Mouse (Mus musculus) erythroblast, embryonic 14.5 days (primary cell): ENCODE data around the gene Tm7sf3. TPM values are rescaled to one million over a fixed set of nuclear protein-coding genes. Genes with fewer than 3 reads are reported as not detected.
A peak's percentile ranks its signal among the peaks of the same experiment; 100 is the strongest.

Experiments
- H3K27me3 ChIP-seq: 2 replicates; pipeline ENCODE4 v1.6.1; 2012; ENCODE audit warnings: inconsistent platforms; ENCODE audit not compliant: control insufficient read depth
- H3K36me3 ChIP-seq: 2 replicates; pipeline ENCODE4 v1.6.1; 2012; ENCODE audit warnings: mild to moderate bottlenecking, inconsistent platforms; ENCODE audit not compliant: control insufficient read depth
- H3K4me1 ChIP-seq: 2 replicates; pipeline ENCODE4 v1.6.1; 2012; ENCODE audit warnings: inconsistent platforms; ENCODE audit not compliant: control insufficient read depth
- H3K4me3 ChIP-seq: replicated peaks from 2 replicates; pipeline ENCODE3; 2012; ENCODE audit warnings: moderate library complexity, mild to moderate bottlenecking, inconsistent platforms
- H3K9me3 ChIP-seq: 2 replicates; pipeline ENCODE4 v1.6.1; 2012; ENCODE audit warnings: low read length, inconsistent platforms, mixed read lengths; ENCODE audit not compliant: control insufficient read depth
- GATA1 ChIP-seq: IDR thresholded peaks from 2 replicates; pipeline ENCODE4 v1.6.1; 2012; ENCODE audit warnings: low read length, inconsistent platforms, mixed read lengths
- TAL1 ChIP-seq: IDR thresholded peaks from 3 replicates; pipeline ENCODE4 v1.6.1; 2012; ENCODE audit warnings: low read length, inconsistent platforms, mixed read lengths
- polyA plus RNA-seq: library from polyadenylated mRNA; stranded (reverse); fragments of >175 nt; gene quantifications from 2 replicates; pipeline ENCODE4 v1.2.3, GENCODE M21; 2012

Gene Tm7sf3
- polyA plus RNA-seq, 1 experiment: 0.97 TPM

DNA sequence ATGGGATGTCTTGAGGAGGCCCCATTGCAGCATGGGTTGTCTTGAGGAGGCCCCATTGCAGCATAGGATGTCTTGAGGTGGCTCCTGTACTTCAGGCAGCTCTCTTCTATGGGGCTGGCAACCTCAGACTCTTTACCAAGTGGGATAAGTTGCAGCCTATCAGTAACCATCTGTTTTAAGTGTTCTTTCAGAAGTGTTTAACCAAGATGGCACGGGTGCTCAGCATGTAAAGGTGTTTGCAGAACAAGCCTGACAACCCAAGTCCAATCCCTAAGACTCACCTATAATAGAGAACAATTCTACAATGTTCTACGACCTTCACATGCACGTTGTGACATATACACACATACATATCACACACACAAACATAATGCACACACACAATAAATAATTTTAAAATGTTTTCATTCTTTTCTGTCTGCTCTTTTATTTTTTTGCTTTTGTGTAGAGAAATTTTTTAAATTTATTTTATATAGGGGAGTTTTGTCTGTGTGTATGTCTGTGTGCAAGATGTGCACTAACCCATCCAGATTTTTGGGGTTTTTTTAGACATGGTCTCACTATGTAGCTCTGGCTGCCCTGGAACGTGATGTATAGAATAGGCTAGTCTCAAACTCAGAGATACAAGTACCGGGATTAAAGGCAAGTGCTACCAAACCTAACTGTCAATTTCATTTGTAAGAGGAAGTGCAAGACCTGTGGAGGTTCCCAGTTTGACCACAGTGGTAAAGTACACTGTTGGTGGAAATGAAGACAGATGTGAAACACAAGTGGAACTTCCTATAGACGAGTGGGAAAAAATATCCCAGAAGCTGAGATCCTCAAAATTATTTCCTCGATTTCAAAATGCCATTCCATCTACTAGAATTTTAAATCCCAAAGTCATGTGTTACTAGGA, 2.3 kb downstream of the Tm7sf3 start:
- H3K4me3 ChIP-seq: no peak overlapping the region
- no peaks in the 10 kb centered on the region for H3K27me3 ChIP-seq
- H3K36me3 ChIP-seq: no peaks in the 10 kb centered on the region; the same call in 1 of the 2 replicates
- peaks cover 49% of the 10 kb centered on the region for H3K4me1 ChIP-seq
- H3K9me3 ChIP-seq: no peaks in the 10 kb centered on the region
- TF ChIP-seq GATA1: no peak
- no peak for TF ChIP-seq TAL1

DNA sequence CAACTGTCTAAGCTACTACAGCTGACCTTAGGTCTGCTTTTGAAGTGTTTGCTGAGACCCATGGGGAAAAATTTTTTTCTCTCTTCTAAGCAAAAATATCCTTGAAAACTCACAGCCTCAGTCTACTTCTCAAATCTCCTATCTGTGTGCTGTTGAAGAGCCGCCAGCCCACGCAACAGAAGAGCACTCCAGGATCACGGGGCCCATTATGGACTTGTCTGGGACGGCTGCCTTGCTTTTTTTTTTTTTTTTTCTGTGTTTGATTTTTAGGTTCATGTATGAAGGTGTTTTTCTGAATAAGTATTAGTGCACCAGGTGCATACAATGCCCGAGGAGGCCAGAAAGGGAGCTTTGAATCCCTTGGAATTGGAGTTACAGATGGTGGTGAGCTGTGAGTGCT, 6.1 kb downstream of the Tm7sf3 start:
- TF ChIP-seq TAL1 (no peak), GATA1 (no peak)
- no peaks in the 10 kb centered on the region for H3K9me3 ChIP-seq
- H3K4me1 ChIP-seq: peaks cover 55% of the 10 kb centered on the region
- no peak overlapping the region for H3K4me3 ChIP-seq
- no peaks in the 10 kb centered on the region for H3K27me3 ChIP-seq
- peaks cover 8% of the 10 kb centered on the region for H3K36me3 ChIP-seq

DNA sequence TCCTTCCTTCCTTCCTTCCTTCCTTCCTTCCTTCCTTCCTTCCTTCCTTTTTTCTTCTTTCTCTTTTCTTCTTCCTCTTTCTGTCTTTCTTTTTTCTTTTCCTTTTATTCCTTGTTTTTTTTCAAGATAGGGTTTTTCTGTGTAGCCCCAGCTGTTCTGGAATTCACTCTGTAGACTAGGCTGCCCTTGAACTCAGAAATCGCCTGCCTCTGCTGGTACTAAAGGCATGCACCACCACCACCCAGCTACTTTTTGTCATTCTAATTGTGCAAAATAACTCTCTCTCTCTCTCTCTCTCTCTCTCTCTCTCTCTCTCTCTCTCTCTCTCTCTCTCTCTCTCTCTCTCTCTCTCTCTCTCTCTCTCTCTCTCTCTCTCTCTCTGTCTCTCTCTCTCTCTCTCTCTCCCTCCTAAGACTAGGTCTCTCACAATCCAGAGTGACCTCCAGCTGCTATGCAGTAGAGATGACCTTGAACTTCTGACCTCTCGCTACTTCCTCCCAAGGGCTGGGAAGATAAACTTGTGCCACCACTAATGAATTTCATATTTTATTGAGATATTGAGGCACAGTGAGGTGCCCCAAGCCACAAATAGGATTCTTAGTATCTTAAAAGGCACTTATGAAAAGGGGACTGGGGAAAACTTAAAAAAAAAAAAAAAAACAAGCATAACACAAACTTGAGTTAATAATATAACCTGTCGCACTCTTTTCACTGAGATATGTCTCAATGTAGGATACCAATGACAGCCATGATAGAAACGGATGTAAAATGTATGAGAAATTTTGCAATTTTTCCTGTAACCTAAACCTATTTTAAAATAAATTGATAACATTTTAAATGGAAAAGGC, 7.6 kb downstream of the Tm7sf3 start:
- TF ChIP-seq TAL1 (no peak), GATA1 (no peak)
- Histone ChIP-seq H3K4me1 (peaks cover 58% of the 10 kb centered on the region), H3K4me3 (peak overlapping the region; percentile 89), H3K27me3 (no peaks in the 10 kb centered on the region), H3K36me3 (peaks cover 12% of the 10 kb centered on the region), H3K9me3 (no peaks in the 10 kb centered on the region)

DNA sequence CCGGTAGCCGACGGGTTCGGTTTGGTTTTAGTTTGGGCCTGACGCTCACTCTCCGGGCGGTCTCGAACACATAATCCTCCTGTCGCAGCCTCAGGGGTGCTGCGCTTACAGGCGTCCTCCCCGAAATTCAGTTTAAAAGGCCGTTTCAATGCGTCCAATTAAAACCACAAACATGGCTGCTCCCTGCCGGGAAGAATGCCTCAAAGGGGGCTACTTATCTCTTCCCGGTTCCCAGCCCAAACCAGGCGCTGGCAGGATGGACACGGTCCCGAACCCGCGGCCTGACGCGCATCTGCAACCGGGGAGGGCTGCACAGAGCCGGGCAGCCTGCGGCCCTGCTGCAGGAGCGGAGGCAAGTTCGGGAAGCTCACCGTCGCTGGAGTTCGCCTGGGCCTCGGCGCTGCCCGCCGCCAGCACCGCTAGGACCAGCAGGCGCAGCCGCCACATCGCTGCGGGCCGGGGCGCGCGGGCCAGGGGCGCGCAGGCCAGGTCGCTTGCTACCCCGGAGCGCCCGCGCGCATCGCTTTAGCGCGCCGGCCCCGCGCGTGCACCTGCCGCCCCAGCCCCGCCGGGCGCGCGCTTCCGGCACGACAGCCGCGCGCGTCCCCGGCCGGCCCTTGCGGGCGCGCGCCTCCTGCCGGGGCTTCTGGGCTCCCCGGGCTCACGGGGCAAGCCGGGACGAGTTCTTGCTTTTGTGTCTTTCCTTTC, 8.5 kb downstream of the Tm7sf3 start:
- no peaks in the 10 kb centered on the region for H3K9me3 ChIP-seq
- TF ChIP-seq TAL1 (no peak), GATA1 (no peak)
- H3K4me1 ChIP-seq: peaks cover 58% of the 10 kb centered on the region
- no peaks in the 10 kb centered on the region for H3K27me3 ChIP-seq
- peak overlapping the region; percentile 89 for H3K4me3 ChIP-seq
- H3K36me3 ChIP-seq: peaks cover 16% of the 10 kb centered on the region

DNA sequence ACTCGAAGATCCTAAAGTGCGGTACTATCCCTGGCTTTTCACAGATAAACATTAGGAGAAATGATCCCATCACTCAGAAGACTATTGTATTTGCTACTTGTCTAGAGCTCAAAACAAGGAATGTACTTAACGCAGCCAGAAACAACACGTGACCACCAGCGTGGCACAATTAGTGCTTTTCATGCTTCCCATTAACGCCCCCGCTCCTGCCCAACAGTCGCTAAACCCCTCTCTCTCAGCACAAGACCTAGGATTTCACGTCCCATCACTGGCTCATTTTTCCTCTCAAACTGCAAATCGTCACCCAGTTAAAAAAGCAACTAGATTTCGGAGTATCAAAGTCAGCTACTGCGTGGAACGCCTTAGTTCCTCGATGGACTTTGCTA, 9.0 kb downstream of the Tm7sf3 start:
- H3K4me3 ChIP-seq: peak overlapping the region; percentile 89
- H3K4me1 ChIP-seq: peaks cover 59% of the 10 kb centered on the region
- no peaks in the 10 kb centered on the region for H3K27me3 ChIP-seq
- TF ChIP-seq TAL1: no peak
- TF ChIP-seq GATA1: no peak
- peaks cover 19% of the 10 kb centered on the region for H3K36me3 ChIP-seq
- H3K9me3 ChIP-seq: no peaks in the 10 kb centered on the region

DNA sequence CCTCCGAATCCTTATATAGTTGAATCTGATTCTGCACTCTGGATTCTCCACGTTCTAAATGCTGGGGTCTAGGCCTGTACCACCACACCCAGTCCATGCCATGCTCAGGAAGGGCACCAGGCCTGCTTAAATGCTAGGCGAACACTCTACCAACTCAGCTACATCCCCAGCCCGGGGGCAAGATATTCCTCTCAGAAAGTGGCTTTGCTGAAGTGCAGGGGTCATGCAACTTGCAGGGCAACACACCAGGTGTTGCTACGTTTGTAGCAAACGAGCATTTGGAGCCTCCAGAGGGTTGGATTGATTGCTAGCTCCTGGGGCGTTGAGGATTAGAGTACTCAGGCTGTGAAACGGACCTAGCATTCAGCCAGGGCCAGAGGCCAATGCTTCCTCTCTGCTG, 9.5 kb downstream of the Tm7sf3 start:
- TF ChIP-seq GATA1: no peak
- TF ChIP-seq TAL1: no peak
- Histone ChIP-seq H3K27me3 (no peaks in the 10 kb centered on the region), H3K4me1 (peaks cover 60% of the 10 kb centered on the region), H3K4me3 (peak overlapping the region; percentile 89), H3K9me3 (no peaks in the 10 kb centered on the region), H3K36me3 (peaks cover 21% of the 10 kb centered on the region)

DNA sequence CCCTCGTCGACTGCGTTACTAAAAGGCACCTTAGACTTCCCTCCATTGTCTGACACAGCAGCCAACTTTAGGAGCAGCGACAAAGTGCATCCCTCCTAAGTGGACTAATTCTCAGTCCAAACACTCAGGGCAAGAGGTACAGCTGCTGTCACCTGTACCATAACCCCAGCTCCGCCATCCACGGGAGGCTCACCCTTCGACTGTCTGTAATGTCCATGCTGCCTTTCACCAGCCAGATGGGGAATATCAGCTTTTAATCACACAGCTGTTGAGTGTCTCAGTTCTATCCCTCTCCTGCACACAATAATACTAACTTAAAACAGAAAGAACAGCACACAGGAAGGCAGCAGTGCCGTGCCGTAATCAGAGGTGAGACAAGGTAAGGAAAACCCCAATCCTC, 10.2 kb downstream of the Tm7sf3 start:
- TF ChIP-seq TAL1 (no peak), GATA1 (no peak)
- Histone ChIP-seq H3K36me3 (peaks cover 26% of the 10 kb centered on the region), H3K4me1 (peaks cover 65% of the 10 kb centered on the region), H3K27me3 (no peaks in the 10 kb centered on the region), H3K4me3 (peak overlapping the region; percentile 41), H3K9me3 (no peaks in the 10 kb centered on the region)

DNA sequence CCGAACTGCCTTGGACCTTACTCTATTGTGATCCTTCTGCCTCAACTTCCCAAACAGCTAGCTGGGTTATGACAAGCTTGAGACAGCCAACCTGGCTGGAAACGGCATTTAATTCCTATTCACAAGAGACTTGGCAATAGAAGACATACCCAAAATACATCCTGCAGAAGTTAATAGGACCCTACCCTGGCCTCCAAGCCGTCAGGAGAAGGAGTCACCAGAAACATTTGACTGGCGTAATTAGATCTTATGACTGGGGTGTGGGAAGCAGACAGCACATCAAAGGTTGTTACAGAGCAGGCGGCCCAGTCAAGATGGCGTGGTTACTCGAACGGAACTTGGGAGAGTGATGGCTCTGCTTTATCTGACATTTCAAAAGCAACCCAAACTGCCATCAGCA, 10.8 kb downstream of the Tm7sf3 start:
- Histone ChIP-seq H3K36me3 (peaks cover 29% of the 10 kb centered on the region), H3K9me3 (no peaks in the 10 kb centered on the region), H3K4me1 (peaks cover 68% of the 10 kb centered on the region), H3K27me3 (no peaks in the 10 kb centered on the region), H3K4me3 (peak overlapping the region; percentile 41)
- TF ChIP-seq GATA1 (no peak), TAL1 (no peak)

DNA sequence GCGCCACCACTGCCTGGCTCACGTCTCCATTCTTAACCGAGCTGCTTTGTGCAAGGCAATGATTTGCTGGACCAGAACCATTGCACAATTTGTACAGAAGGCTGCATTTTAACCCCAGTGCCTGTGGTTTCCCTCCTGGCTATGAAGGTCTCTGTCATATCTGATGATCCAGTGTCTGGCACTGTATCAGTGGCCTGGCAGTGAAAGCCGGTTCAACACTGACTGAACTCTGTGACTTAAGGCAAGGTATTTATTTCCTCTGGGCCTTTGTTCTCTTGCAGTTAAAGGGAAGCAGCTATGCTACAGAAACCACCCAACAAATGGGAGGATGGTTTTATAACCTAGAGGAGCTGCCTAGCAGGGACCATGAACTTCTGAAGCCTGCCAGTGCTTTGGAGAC, 11.7 kb downstream of the Tm7sf3 start:
- Histone ChIP-seq H3K9me3 (no peaks in the 10 kb centered on the region), H3K27me3 (no peaks in the 10 kb centered on the region), H3K4me1 (peaks cover 68% of the 10 kb centered on the region), H3K36me3 (peaks cover 38% of the 10 kb centered on the region), H3K4me3 (peak overlapping the region; percentile 43)
- TF ChIP-seq GATA1 (no peak), TAL1 (no peak)
